Mouse (Mus musculus): ENCODE measurements around the gene Tmco1. TPM values are rescaled to one million over a fixed set of nuclear protein-coding genes. Genes with fewer than 3 reads are reported as not detected.
A peak's percentile ranks its signal among the peaks of the same experiment; 100 is the strongest.

Tmco1 gene
- 69.9 and 84.5 TPM in 2 replicates for polyA plus RNA-seq (2015; fragmentation: Nextera tagmentation; extraction: Ambion mirVana)

DNA sequence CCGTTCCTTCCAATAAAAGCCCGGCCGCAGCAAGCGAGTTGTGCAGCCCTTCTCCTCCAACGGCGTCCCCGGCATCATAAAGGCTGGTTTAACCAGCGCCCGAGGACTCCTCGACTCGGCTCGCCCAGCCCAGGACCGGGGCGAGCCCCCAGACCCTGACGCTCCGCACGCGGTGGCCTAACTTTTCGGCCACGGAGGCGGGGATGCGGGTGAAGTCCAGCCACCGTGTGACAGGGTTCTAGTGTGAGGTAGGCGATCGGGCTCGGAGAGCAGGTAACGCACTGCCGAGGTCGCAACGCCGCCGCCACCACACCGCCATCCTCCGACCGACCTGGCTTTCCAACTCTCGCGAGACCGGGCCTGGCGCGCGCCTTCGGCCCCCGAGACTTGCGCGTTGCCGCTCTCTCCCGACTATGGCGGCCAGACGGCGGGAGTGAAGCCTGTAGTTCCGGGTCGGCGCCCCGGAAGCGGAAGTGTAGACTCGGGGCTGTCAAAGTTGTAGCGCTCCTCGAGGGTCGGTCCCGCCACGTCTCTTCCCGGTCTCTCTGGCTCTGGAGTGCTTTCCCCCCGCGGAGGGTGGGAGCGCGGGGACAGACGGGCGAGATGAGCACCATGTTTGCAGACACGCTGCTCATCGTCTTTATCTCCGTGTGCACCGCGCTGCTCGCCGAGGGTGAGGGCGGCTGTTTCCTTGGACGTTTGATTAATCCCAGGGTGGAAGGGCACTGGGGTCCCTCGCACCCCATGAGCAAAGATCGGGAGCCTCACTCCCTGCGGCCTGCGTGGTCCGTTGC lies at the start of gene Tmco1:
TSS of gene Tmco1 (plus strand) at position 118 of the 794 bp plus-strand sequence.
- peak; percentile 94 for ATAC-seq (ENCODE audit: low read depth)
- peak within 1 kb of the TSS; percentile 88 for H3K4me2 ChIP-seq
- H3K4me3 ChIP-seq (replicated peaks), result peak within 1 kb of the TSS; percentile 92
- peak; percentile 95 for DNase-seq
- peak within 1 kb of the TSS; percentile 92 for H3K27ac ChIP-seq
- no peaks in the 10 kb centered on the region for H3K9me3 ChIP-seq (replicated peaks)
- peak within 1 kb of the TSS; percentile 98 for H3K9ac ChIP-seq
- WGBS (ENCODE audit: insufficient replicate concordance), result under 1% methylated on average over 82 of the region's 82 CpGs
- H3K36me3 ChIP-seq, result peaks cover 14% of the 10 kb centered on the region
- H3K4me1 ChIP-seq (replicated peaks), result peaks cover 57% of the 10 kb centered on the region
- peaks cover 2% of the 10 kb centered on the region; the same call in 1 of the 2 replicates for H3K27me3 ChIP-seq

DNA sequence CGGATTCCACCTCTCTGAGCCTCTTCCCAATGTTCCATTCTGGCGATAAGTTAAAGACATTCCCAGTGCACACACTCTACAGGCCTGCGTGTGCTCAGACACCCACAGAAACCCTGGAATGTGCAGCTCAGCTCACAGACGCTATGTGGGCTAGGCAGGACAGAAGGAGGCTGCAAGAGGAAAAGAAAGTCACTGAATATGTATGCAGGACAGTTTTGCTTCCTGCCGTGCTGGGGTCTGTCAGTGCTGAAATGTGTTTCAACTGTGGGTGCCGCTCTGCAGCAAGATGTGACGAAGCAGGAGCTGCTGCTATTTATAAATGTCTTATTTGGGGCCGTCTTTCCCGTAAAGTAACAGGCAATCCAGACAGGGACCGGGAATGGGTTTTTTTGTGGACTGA lies 48.5 kb upstream of the Tmco1 start:
- Histone ChIP-seq H3K27me3 (no peaks in the 10 kb centered on the region), H3K36me3 (no peaks in the 10 kb centered on the region), H3K9ac (no peak overlapping the region), H3K4me3 (replicated peaks) (no peak overlapping the region), H3K4me1 (replicated peaks) (peaks cover 74% of the 10 kb centered on the region), H3K9me3 (replicated peaks) (no peaks in the 10 kb centered on the region), H3K27ac (0 out of 2 replicates have a peak overlapping the region, but pooled peaks have one; percentile 32), H3K4me2 (no peak overlapping the region)
- DNase-seq (no peak), ATAC-seq (ENCODE audit: low read depth) (no peak)
- 66% methylated on average over 10 of the region's 10 CpGs for WGBS (ENCODE audit: insufficient replicate concordance)

DNA sequence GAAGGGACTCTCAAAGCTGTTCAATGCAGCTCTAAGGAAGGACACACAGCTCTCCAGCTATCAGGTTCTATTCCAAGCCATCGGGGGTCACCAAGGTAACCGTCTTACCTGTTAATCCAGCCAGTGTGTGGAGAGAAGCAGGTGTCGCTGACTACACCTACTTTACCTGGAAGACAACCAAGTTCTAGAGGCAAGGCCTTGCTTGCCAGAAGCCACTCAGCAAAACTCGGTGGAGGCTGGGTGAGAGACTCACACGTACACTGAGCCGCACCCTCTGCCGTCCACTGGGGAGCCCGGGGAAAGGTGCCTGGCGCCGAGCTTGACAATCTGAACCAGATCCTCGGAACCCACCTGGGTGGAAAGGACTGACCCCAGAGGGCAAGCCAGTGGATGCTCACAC lies 46.4 kb upstream of the Tmco1 start:
- ATAC-seq (ENCODE audit: low read depth) (no peak), DNase-seq (no peak)
- Histone ChIP-seq H3K9ac (no peak overlapping the region), H3K9me3 (replicated peaks) (no peaks in the 10 kb centered on the region), H3K4me2 (no peak overlapping the region), H3K4me1 (replicated peaks) (peaks cover 62% of the 10 kb centered on the region), H3K4me3 (replicated peaks) (no peak overlapping the region), H3K27ac (no peak overlapping the region), H3K36me3 (no peaks in the 10 kb centered on the region), H3K27me3 (no peaks in the 10 kb centered on the region)
- 88% methylated on average over 11 of the region's 11 CpGs for WGBS (ENCODE audit: insufficient replicate concordance)

DNA sequence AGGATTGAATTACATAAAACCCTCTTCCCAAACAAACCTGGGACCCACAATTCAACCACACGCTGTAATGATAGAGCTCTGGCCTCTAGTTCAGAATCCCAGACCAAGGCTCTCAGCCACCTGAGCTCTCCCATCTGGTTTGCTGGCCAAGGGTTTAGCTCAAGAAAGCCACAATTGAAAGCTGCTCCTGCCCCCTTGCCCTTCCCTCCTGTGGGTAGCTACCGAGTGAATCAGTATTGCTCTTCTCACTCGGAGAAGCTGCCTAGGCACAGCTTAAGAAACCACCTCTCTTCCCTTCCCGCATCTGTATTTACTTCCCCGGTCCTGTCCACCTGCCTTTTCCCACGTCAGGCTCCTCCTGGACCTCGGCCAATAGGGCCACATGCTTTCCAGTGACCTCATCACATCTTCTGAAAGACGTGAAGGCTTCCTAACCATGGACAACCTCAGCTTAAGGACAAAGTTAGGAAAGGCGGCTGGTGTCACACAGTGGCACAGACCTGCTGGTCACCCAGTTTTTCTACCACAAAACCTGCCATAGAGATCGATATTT lies 45.6 kb upstream of the Tmco1 start:
- H3K4me3 ChIP-seq (replicated peaks), result no peak overlapping the region
- no peak overlapping the region for H3K27ac ChIP-seq
- H3K36me3 ChIP-seq, result 0 out of 2 replicates have a peak, but pooled peaks cover 3% of the 10 kb centered on the region
- no peaks in the 10 kb centered on the region for H3K9me3 ChIP-seq (replicated peaks)
- H3K9ac ChIP-seq, result no peak overlapping the region
- DNase-seq (no peak), ATAC-seq (ENCODE audit: low read depth) (no peak)
- 68% methylated on average over 10 of the region's 10 CpGs for WGBS (ENCODE audit: insufficient replicate concordance)
- peaks cover 58% of the 10 kb centered on the region for H3K4me1 ChIP-seq (replicated peaks)
- no peak overlapping the region for H3K4me2 ChIP-seq
- H3K27me3 ChIP-seq, result no peaks in the 10 kb centered on the region

DNA sequence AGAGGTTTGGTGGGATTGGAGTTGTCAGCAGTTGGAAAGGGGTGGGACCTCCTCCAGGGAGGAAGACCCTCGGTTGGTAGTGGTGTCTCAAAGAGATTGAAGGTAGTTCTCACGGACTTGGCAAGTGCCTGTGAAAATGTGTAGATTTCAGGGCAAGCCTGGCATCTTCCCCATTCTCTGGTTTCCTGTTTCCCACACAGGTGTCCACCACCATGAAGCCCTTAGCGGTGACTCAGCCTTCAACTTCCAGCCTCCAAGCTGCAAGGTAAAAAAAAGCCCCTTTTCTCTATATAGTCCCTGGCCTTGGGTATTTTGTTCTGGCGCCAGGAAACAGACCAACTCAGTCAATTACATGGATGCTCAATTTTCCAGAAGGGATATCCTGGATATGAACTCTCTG lies 42.8 kb upstream of the Tmco1 start:
- ATAC-seq (ENCODE audit: low read depth), result no peak
- H3K27ac ChIP-seq, result no peak overlapping the region
- 68% methylated on average over 4 of the region's 4 CpGs for WGBS (ENCODE audit: insufficient replicate concordance)

DNA sequence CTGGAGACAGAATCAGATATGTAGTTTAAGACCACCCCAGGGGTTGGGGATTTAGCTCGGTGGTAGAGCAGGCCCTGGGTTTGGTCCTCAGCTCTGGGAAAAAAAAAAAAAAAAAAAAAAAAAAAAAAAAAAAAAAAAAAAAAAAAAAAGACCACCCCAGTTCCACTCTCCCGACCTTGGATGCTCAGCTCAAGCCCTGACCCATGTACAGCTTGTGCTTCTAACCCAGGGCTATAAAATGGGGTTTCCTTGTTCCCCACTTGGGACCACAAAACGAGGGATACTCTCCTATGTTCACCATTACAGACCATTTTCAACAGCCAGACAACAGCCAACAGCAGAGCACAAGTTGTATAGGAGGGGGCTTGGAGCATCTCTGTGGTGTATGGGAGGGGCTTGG lies 41.5 kb upstream of the Tmco1 start:
- 0 out of 2 replicates have a peak, but pooled peaks cover 3% of the 10 kb centered on the region for H3K36me3 ChIP-seq
- H3K4me3 ChIP-seq (replicated peaks), result no peak overlapping the region
- H3K9me3 ChIP-seq (replicated peaks), result no peaks in the 10 kb centered on the region
- H3K9ac ChIP-seq, result no peak overlapping the region
- DNase-seq (no peak), ATAC-seq (ENCODE audit: low read depth) (no peak)
- no peak overlapping the region for H3K4me2 ChIP-seq
- no peak overlapping the region for H3K27ac ChIP-seq
- whole genome bisulfite sequencing (ENCODE audit: insufficient replicate concordance), result 59% methylated on average over 3 of the region's 3 CpGs
- peaks cover 73% of the 10 kb centered on the region for H3K4me1 ChIP-seq (replicated peaks)
- H3K27me3 ChIP-seq, result no peaks in the 10 kb centered on the region

More for the DNA sequence above, 42.8 kb upstream of the Tmco1 start:
- H3K27me3 ChIP-seq, result no peaks in the 10 kb centered on the region
- H3K4me2 ChIP-seq, result no peak overlapping the region
- H3K4me3 ChIP-seq (replicated peaks), result no peak overlapping the region
- H3K36me3 ChIP-seq, result 0 out of 2 replicates have a peak, but pooled peaks cover 3% of the 10 kb centered on the region
- H3K9me3 ChIP-seq (replicated peaks), result no peaks in the 10 kb centered on the region
- DNase-seq, result no peak
- peaks cover 68% of the 10 kb centered on the region for H3K4me1 ChIP-seq (replicated peaks)
- H3K9ac ChIP-seq, result no peak overlapping the region

DNA sequence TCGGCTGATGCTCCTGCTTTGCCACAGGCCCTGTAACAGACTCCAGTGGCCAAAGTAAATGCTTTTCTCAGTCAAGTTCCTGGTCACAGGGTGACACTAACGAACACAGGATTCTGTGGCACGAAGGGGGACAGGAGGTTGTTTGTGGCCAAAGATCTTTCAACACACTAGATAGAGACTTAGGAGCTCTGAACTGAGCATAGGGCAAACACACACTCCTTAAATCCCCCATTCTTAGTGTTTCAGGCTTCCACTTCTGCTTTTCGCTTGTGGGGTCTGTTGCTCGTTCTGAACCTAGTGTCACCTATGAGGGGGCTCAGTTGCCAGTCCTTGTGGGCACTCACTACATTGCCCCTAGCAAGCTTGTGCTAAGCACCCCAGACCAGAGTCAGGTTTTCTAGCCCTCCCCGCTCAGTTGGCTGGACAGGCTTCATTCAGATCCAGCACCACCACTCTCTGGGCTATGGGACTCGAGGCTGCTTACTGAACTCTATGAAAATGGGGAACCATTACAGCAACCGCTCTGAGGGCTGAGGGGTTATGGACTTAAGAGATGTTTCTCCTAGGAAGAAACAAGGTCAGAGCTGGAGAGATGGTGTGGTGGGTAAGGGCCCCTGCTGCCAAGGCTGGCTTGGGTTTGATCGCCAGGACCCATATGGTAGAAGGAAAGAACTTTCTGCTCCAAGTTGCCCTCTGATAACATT lies 39.7 kb upstream of the Tmco1 start:
- H3K9me3 ChIP-seq (replicated peaks), result no peaks in the 10 kb centered on the region
- no peak overlapping the region for H3K4me3 ChIP-seq (replicated peaks)
- no peaks in the 10 kb centered on the region for H3K27me3 ChIP-seq
- 54% methylated on average over 9 of the region's 9 CpGs for WGBS (ENCODE audit: insufficient replicate concordance)
- peak overlapping the region; percentile 56 for H3K4me2 ChIP-seq
- ATAC-seq (ENCODE audit: low read depth) (no peak), DNase-seq (no peak)
- H3K27ac ChIP-seq, result peak overlapping the region; percentile 77
- 0 out of 2 replicates have a peak, but pooled peaks cover 3% of the 10 kb centered on the region for H3K36me3 ChIP-seq
- H3K4me1 ChIP-seq (replicated peaks), result peaks cover 77% of the 10 kb centered on the region
- peak overlapping the region; percentile 54 for H3K9ac ChIP-seq

DNA sequence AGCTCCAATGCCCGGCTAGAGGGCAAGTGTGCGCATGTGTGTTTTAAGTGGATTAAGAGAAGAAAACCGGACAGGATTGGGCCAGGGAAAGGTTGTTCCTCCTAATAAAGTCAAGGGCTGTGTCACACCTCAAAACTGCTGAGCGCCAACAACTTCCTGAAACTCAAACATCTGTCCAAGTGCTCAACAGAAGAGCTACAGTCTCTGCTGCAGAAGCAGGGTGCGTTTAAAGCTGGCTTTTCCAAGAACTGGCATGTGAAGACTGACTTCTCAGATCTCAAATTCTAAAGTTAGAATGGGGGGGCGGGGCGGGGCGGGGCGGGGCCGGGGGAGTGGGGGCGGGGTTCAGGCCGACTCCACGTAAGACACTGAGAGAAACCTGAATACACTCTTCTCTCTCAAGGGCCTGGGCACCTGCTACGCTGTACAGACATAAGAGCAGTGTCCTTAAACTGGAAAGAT lies 38.8 kb upstream of the Tmco1 start:
- Histone ChIP-seq H3K9me3 (replicated peaks) (no peaks in the 10 kb centered on the region), H3K27ac (peak overlapping the region; percentile 88), H3K9ac (peak overlapping the region; percentile 66), H3K4me3 (replicated peaks) (no peak overlapping the region), H3K36me3 (0 out of 2 replicates have a peak, but pooled peaks cover 3% of the 10 kb centered on the region), H3K4me1 (replicated peaks) (peaks cover 78% of the 10 kb centered on the region), H3K4me2 (peak overlapping the region; percentile 56), H3K27me3 (no peaks in the 10 kb centered on the region)
- ATAC-seq (ENCODE audit: low read depth) (peak; percentile 26), DNase-seq (no peak)
- whole genome bisulfite sequencing (ENCODE audit: insufficient replicate concordance), result 10% methylated on average over 14 of the region's 14 CpGs

DNA sequence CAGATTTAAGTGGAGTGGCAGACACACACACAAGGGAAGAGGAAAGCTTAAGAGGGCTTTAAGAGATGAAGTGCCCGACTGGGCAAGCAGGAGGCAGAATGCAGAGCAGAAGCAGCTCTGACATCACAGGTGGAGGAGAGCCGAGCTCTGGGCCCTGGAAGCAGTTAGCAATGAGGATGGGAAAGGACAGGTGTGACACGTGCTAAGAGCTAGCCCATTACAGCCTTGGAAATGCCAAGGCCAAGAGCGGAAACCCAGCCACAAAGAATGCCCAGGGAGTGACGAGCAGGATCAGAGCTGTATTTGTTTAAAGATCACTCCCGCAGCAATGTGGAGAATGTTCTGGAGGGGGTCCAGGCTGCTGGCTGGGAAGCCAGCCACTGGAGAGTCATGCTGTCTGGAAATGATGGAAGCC lies 38.3 kb upstream of the Tmco1 start:
- Histone ChIP-seq H3K4me1 (replicated peaks) (peaks cover 80% of the 10 kb centered on the region), H3K36me3 (0 out of 2 replicates have a peak, but pooled peaks cover 3% of the 10 kb centered on the region), H3K4me3 (replicated peaks) (0 out of 2 replicates have a peak overlapping the region, but pooled peaks have one; percentile 26), H3K9me3 (replicated peaks) (no peaks in the 10 kb centered on the region), H3K27ac (peak overlapping the region; percentile 88), H3K4me2 (peak overlapping the region; percentile 56), H3K27me3 (no peaks in the 10 kb centered on the region), H3K9ac (peak overlapping the region; percentile 66; the same call in 1 of the 2 replicates)
- no peak for DNase-seq
- ATAC-seq (ENCODE audit: low read depth), result no peak
- WGBS (ENCODE audit: insufficient replicate concordance), result 42% methylated on average over 6 of the region's 6 CpGs

DNA sequence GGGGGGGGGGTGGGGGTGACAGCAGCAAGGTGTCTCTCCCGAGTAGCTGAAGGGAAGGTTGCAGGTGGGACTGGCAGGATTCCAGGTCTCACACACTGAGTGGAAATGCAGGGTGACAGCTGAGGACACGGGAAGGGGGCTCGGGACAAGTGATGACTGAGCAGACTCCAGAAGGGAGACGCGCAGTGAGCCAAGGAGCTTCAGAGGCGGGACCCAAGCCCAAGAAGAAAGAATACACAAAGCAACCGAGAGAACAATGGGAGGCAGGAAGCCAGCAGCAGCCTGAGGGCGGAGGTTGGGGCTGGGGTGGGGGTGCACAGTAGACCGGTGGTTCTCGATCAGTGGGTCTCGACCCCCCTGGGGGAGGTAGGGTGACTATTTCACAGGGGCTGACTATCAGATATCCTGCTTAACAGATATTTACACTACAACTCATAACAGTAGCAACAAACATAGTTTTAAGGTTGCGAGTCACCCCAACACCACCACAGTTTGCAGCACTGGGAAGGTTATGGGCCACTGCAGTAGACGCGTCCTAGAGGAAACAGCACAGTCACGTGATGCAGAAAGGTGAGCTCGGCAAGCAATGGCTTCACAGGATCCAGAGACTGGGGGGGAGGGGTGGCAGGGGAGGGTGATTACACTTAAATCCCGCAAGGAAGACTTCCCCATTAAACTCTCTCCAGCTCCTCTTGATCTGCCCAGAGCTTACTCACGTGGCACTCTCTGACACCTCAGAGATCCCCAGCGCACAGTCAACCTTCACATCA lies 37.7 kb upstream of the Tmco1 start:
- peak overlapping the region; percentile 26 for H3K4me3 ChIP-seq (replicated peaks)
- H3K4me1 ChIP-seq (replicated peaks), result peaks cover 84% of the 10 kb centered on the region
- H3K9ac ChIP-seq, result peak overlapping the region; percentile 66; the same call in 1 of the 2 replicates
- DNase-seq, result no peak
- peak overlapping the region; percentile 88 for H3K27ac ChIP-seq
- H3K9me3 ChIP-seq (replicated peaks), result no peaks in the 10 kb centered on the region
- H3K36me3 ChIP-seq, result 0 out of 2 replicates have a peak, but pooled peaks cover 3% of the 10 kb centered on the region
- H3K27me3 ChIP-seq, result no peaks in the 10 kb centered on the region
- 23% methylated on average over 19 of the region's 19 CpGs for WGBS (ENCODE audit: insufficient replicate concordance)
- 0 out of 2 replicates have a peak, but pooled peaks have one; percentile 19 for ATAC-seq (ENCODE audit: low read depth)
- H3K4me2 ChIP-seq, result peak overlapping the region; percentile 56
